Mouse (Mus musculus): ENCODE measurements around the gene Gje1.
A peak's percentile ranks its signal among the peaks of the same experiment; 100 is the strongest.

The Gje1 gene

GRCm38 (mm10) chr10:14718114-14718513 lies at the start of gene Gje1:
Gje1 (minus strand) TSS chr10:14718214.
- DNase-seq (ENCODE audit: low read depth, low spot score), result no peak

- no peak for DNase-seq (ENCODE audit: low read depth, low spot score)
Measured at GRCm38 (mm10) chr10:14760618-14761017, 42.6 kb upstream of the Gje1 start.

GRCm38 (mm10) chr10:14759665-14760558 lies 41.9 kb upstream of the Gje1 start:
- peak; percentile 11 for DNase-seq (ENCODE audit: low read depth, low spot score)

- DNase-seq (ENCODE audit: low read depth, low spot score), result no peak
Measured at GRCm38 (mm10) chr10:14734285-14734684, 16.3 kb upstream of the Gje1 start.

- no peak for DNase-seq (ENCODE audit: low read depth, low spot score)
Measured at GRCm38 (mm10) chr10:14725671-14726070, 7.7 kb upstream of the Gje1 start.

GRCm38 (mm10) chr10:14705072-14706066 lies 12.6 kb downstream of the Gje1 start, which contains the start of the genes Vta1 and Nmbr:
Vta1 (minus strand) TSS chr10:14705560.
Nmbr (plus strand) TSS chr10:14705591.
- peak; percentile 71 for DNase-seq (ENCODE audit: low read depth, low spot score)

- DNase-seq (ENCODE audit: low read depth, low spot score), result no peak
Measured at GRCm38 (mm10) chr10:14703830-14704420, 14.1 kb downstream of the Gje1 start.

GRCm38 (mm10) chr10:14703239-14703638 lies 14.8 kb downstream of the Gje1 start:
- no peak for DNase-seq (ENCODE audit: low read depth, low spot score)

GRCm38 (mm10) chr10:14690349-14690748 lies 27.7 kb downstream of the Gje1 start:
- DNase-seq (ENCODE audit: low read depth, low spot score), result no peak

GRCm38 (mm10) chr10:14688785-14689442 lies 29.1 kb downstream of the Gje1 start:
- no peak for DNase-seq (ENCODE audit: low read depth, low spot score)

- no peak for DNase-seq (ENCODE audit: low read depth, low spot score)
Measured at GRCm38 (mm10) chr10:14685663-14686062, 32.4 kb downstream of the Gje1 start.

GRCm38 (mm10) chr10:14666147-14666546 lies 51.9 kb downstream of the Gje1 start:
- DNase-seq (ENCODE audit: low read depth, low spot score), result no peak
